Mouse (Mus musculus) MEL (cell line): ENCODE data around the gene Fam241a. TPM values are rescaled to one million over a fixed set of nuclear protein-coding genes. Genes with fewer than 3 reads are reported as not detected.
A peak's percentile ranks its signal among the peaks of the same experiment; 100 is the strongest.

Experiments used
- DNase-seq: peaks from one replicate; pipeline ENCODE4 v3.0.0; 2011; ENCODE audit warnings: low read depth, low spot score
- H3K27ac ChIP-seq: 2 replicates; pipeline ENCODE4 v1.5.1; 2012; ENCODE audit warnings: low read depth, mild to moderate bottlenecking, control low read depth, low read length, moderate library complexity; ENCODE audit not compliant: control insufficient read depth
- H3K27me3 ChIP-seq, 2 experiments: fragments of 150-350 bp in 1 of 2; sonication (generic) in 1 of 2; 2 replicates each; pipeline ENCODE4 v1.6.1; 2012; ENCODE audit warnings: low read length in 2 of 2, mild to moderate bottlenecking in 2 of 2, improper control_type of control experiment in 1 of 2, moderate library complexity in 1 of 2; ENCODE audit not compliant: insufficient read depth in 2 of 2, control insufficient read depth in 1 of 2
- H3K36me3 ChIP-seq, 2 experiments: 2 replicates each; pipeline ENCODE4 v1.6.1; 2012 to 2014; ENCODE audit warnings: low read length in 2 of 2, improper control_type of control experiment in 1 of 2, inconsistent platforms in 1 of 2, mild to moderate bottlenecking in 1 of 2; ENCODE audit not compliant: insufficient read depth in 2 of 2, control insufficient read depth in 1 of 2
- H3K4me1 ChIP-seq, 2 experiments: fragments of 150-350 bp in 1 of 2; sonication (generic) in 1 of 2; 2 replicates each; pipeline ENCODE4 v1.6.1; 2012; ENCODE audit warnings: low read length in 2 of 2, improper control_type of control experiment in 1 of 2, mild to moderate bottlenecking in 1 of 2; ENCODE audit not compliant: insufficient read depth in 2 of 2, control insufficient read depth in 1 of 2
- H3K4me3 ChIP-seq, 2 experiments: fragments of 150-350 bp in 1 of 2; sonication (generic) in 1 of 2; 2 replicates each; pipeline ENCODE4 v1.5.1; 2012; ENCODE audit warnings: low read depth in 2 of 2, low read length in 2 of 2, mild to moderate bottlenecking in 2 of 2, moderate library complexity in 2 of 2, control low read depth in 1 of 2, improper control_type of control experiment in 1 of 2; ENCODE audit not compliant: control insufficient read depth in 1 of 2, insufficient read depth in 1 of 2
- H3K79me2 ChIP-seq: 2 replicates; pipeline ENCODE4 v1.6.1; 2012; ENCODE audit warnings: mild to moderate bottlenecking, low read length, moderate library complexity; ENCODE audit not compliant: control insufficient read depth, poor library complexity, insufficient read depth
- H3K9ac ChIP-seq: 2 replicates; pipeline ENCODE4 v1.6.1; 2012; ENCODE audit warnings: low read depth, mild to moderate bottlenecking, control low read depth, low read length, moderate library complexity; ENCODE audit not compliant: control insufficient read depth, poor library complexity, severe bottlenecking
- H3K9me3 ChIP-seq: fragments of 150-350 bp; sonication (generic); replicated peaks from 2 replicates; pipeline ENCODE4 v1.6.1; 2012; ENCODE audit warnings: mild to moderate bottlenecking, low read length, improper control_type of control experiment, moderate library complexity; ENCODE audit not compliant: insufficient read depth
- E2F4 ChIP-seq: IDR thresholded peaks from 2 replicates; pipeline ENCODE4 v1.6.1; 2011; ENCODE audit warnings: low read depth, low read length, improper control_type of control experiment, borderline replicate concordance
- EP300 ChIP-seq, 2 experiments: IDR thresholded peaks; 2 replicates each; pipeline ENCODE4 v1.6.1; 2011; ENCODE audit warnings: improper control_type of control experiment in 2 of 2, low read length in 2 of 2, low read depth in 1 of 2, mild to moderate bottlenecking in 1 of 2
- ETS1 ChIP-seq: IDR thresholded peaks from 2 replicates; pipeline ENCODE4 v1.6.1; 2012; ENCODE audit warnings: low read depth, mild to moderate bottlenecking, inconsistent platforms, low read length, improper control_type of control experiment, moderate library complexity
- GATA1 ChIP-seq: IDR thresholded peaks from 2 replicates; pipeline ENCODE4 v1.6.1; 2011; ENCODE audit warnings: low read depth, low read length, improper control_type of control experiment
- MYB ChIP-seq: IDR thresholded peaks from 2 replicates; pipeline ENCODE4 v1.6.1; 2011; ENCODE audit warnings: mild to moderate bottlenecking, low read depth, low read length, improper control_type of control experiment
- POLR2AphosphoS2 ChIP-seq: IDR thresholded peaks from 2 replicates; pipeline ENCODE4 v1.6.1; 2011; ENCODE audit warnings: low read length, improper control_type of control experiment
- SIN3A ChIP-seq: IDR thresholded peaks from 2 replicates; pipeline ENCODE4 v1.6.1; 2012; ENCODE audit warnings: low read length, improper control_type of control experiment, inconsistent platforms
- TAL1 ChIP-seq: IDR thresholded peaks from 2 replicates; pipeline ENCODE4 v1.6.1; 2012; ENCODE audit warnings: mild to moderate bottlenecking, inconsistent platforms, low read length, moderate library complexity, mixed read lengths
- TBP ChIP-seq: IDR thresholded peaks from 2 replicates; pipeline ENCODE4 v1.8.0; 2011; ENCODE audit warnings: low read depth, low read length, improper control_type of control experiment
- TCF12 ChIP-seq: IDR thresholded peaks from 2 replicates; pipeline ENCODE4 v1.6.1; 2014; ENCODE audit warnings: low read depth, mild to moderate bottlenecking, inconsistent platforms, low read length, improper control_type of control experiment, moderate library complexity
- USF1 ChIP-seq: IDR thresholded peaks from 2 replicates; pipeline ENCODE4 v1.6.1; 2014; ENCODE audit warnings: low read depth, mild to moderate bottlenecking, inconsistent platforms, low read length, improper control_type of control experiment, moderate library complexity
- polyA plus RNA-seq, 2 experiments: library from polyadenylated mRNA; stranded (reverse) in 1 of 2; unstranded in 1 of 2; fragments of >175 nt in 1 of 2; fragments of >200 nt in 1 of 2; gene quantifications; 2 replicates each; pipeline versions ENCODE4 v1.2.1 to v1.2.4; 2012; ENCODE audit warnings: low replicate concordance in 2 of 2, low read depth in 1 of 2; ENCODE audit not compliant: insufficient read length in 2 of 2, insufficient read depth in 1 of 2, missing spikeins in 1 of 2
- total RNA-seq: library from RNA; depleted of rRNA; stranded (reverse); fragments of 300-350 nt; gene quantifications from 2 replicates; pipeline ENCODE4 v1.2.3, GENCODE M21; 2012

Gene Fam241a
- total and polyA plus RNA-seq, 3 experiments = 30.2 to 32.0 TPM; not detected in 1

GRCm38 (mm10) chr3:127823886-127824863 is 71.9 kb downstream of the Fam241a start:
- no peaks in the 10 kb centered on the region for H3K9me3 ChIP-seq
- H3K27me3 ChIP-seq = no peaks in the 10 kb centered on the region
- peaks cover 4 to 9% of the 10 kb centered on the region in 2 experiments; a peak in 3 of 4 replicates for H3K4me1 ChIP-seq
- TF ChIP-seq EP300 (IDR thresholded peaks at IDR 0.05; ENCODE audit: low read depth in 1 of 2, low read length in 2 of 2) = peak; percentile 25 to 66; a peak in 3 of 4 replicates
- TF ChIP-seq MYB = peak; percentile 63
- TF ChIP-seq TCF12 = peak; percentile 28; the same call in 1 of the 2 replicates
- TF ChIP-seq E2F4 = no peak
- peaks cover 4% of the 10 kb centered on the region; the same call in 1 of the 2 replicates for H3K79me2 ChIP-seq
- DNase-seq = peak; percentile 13
- peaks cover 4 to 15% of the 10 kb centered on the region in 2 experiments; a peak in 3 of 4 replicates for H3K36me3 ChIP-seq
- no peak overlapping the region for H3K27ac ChIP-seq
- H3K4me3 ChIP-seq = no peak overlapping the region
- H3K9ac ChIP-seq = no peak overlapping the region

- Histone ChIP-seq H3K27me3 (no peaks in the 10 kb centered on the region), H3K4me3 (no peak overlapping the region), H3K9ac (no peak overlapping the region), H3K4me1 (peaks cover 4 to 9% of the 10 kb centered on the region in 2 experiments; a peak in 3 of 4 replicates), H3K79me2 (no peaks in the 10 kb centered on the region), H3K36me3 (peaks cover 4 to 17% of the 10 kb centered on the region in 2 experiments; a peak in 3 of 4 replicates)
- peak; percentile 33 for DNase-seq
- TF ChIP-seq TCF12 (peak; percentile 27; the same call in 1 of the 2 replicates), SIN3A (no peak), TAL1 (peak; percentile 45), GATA1 (peak; percentile 46), POLR2AphosphoS2 (no peak), TBP (0 out of 2 replicates have a peak, but pooled peaks have one; percentile 31), ETS1 (peak; percentile 59), USF1 (no peak), MYB (0 out of 2 replicates have a peak, but pooled peaks have one; percentile 10), E2F4 (no peak), EP300 (IDR thresholded peaks at IDR 0.05; ENCODE audit: low read depth in 1 of 2, low read length in 2 of 2) (peak; percentile 43 to 78; a peak in 2 of 4 replicates)
- TF ChIP-seq, all 39 proteins: peak for 7
- H3K9me3 ChIP-seq = no peaks in the 10 kb centered on the region
- no peak overlapping the region for H3K27ac ChIP-seq
Observed at GRCm38 (mm10) chr3:127821209-127821608, 74.9 kb downstream of the Fam241a start.
